Mouse (Mus musculus) ES-E14 (cell line): ENCODE results near the gene Cadps2.

Experiments used
- ZC3H11A ChIP-seq: IDR thresholded peaks from 2 replicates; pipeline ENCODE4 v1.6.1; 2012; ENCODE audit warnings: low read depth, mild to moderate bottlenecking, inconsistent platforms, low read length, borderline replicate concordance
- ZNF384 ChIP-seq: IDR thresholded peaks from 2 replicates; pipeline ENCODE4 v1.6.1; 2012; ENCODE audit warnings: low read depth, low read length, inconsistent platforms

- no peak for TF ChIP-seq ZNF384
- TF ChIP-seq ZC3H11A: no peak
Observed at GRCm38 (mm10) chr6:23647627-23648247, 191.5 kb downstream of the Cadps2 start.
